Mouse (Mus musculus) MEL (cell line): ENCODE results near the gene Cgref1. TPM values are rescaled to one million over a fixed set of nuclear protein-coding genes. Genes with fewer than 3 reads are reported as not detected.

Experiments
- DNase-seq: peaks from one replicate; pipeline ENCODE4 v3.0.0; 2011; ENCODE audit warnings: low read depth, low spot score
- H3K27ac ChIP-seq: 2 replicates; pipeline ENCODE4 v1.5.1; 2012; ENCODE audit warnings: low read depth, mild to moderate bottlenecking, control low read depth, low read length, moderate library complexity; ENCODE audit not compliant: control insufficient read depth
- H3K27me3 ChIP-seq, 2 experiments: fragments of 150-350 bp in 1 of 2; sonication (generic) in 1 of 2; 2 replicates each; pipeline ENCODE4 v1.6.1; 2012; ENCODE audit warnings: low read length in 2 of 2, mild to moderate bottlenecking in 2 of 2, improper control_type of control experiment in 1 of 2, moderate library complexity in 1 of 2; ENCODE audit not compliant: insufficient read depth in 2 of 2, control insufficient read depth in 1 of 2
- H3K36me3 ChIP-seq, 2 experiments: 2 replicates each; pipeline ENCODE4 v1.6.1; 2012 to 2014; ENCODE audit warnings: low read length in 2 of 2, improper control_type of control experiment in 1 of 2, inconsistent platforms in 1 of 2, mild to moderate bottlenecking in 1 of 2; ENCODE audit not compliant: insufficient read depth in 2 of 2, control insufficient read depth in 1 of 2
- H3K4me1 ChIP-seq, 2 experiments: fragments of 150-350 bp in 1 of 2; sonication (generic) in 1 of 2; 2 replicates each; pipeline ENCODE4 v1.6.1; 2012; ENCODE audit warnings: low read length in 2 of 2, improper control_type of control experiment in 1 of 2, mild to moderate bottlenecking in 1 of 2; ENCODE audit not compliant: insufficient read depth in 2 of 2, control insufficient read depth in 1 of 2
- H3K4me3 ChIP-seq, 2 experiments: fragments of 150-350 bp in 1 of 2; sonication (generic) in 1 of 2; 2 replicates each; pipeline ENCODE4 v1.5.1; 2012; ENCODE audit warnings: low read depth in 2 of 2, low read length in 2 of 2, mild to moderate bottlenecking in 2 of 2, moderate library complexity in 2 of 2, control low read depth in 1 of 2, improper control_type of control experiment in 1 of 2; ENCODE audit not compliant: control insufficient read depth in 1 of 2, insufficient read depth in 1 of 2
- H3K79me2 ChIP-seq: 2 replicates; pipeline ENCODE4 v1.6.1; 2012; ENCODE audit warnings: mild to moderate bottlenecking, low read length, moderate library complexity; ENCODE audit not compliant: control insufficient read depth, poor library complexity, insufficient read depth
- H3K9ac ChIP-seq: 2 replicates; pipeline ENCODE4 v1.6.1; 2012; ENCODE audit warnings: low read depth, mild to moderate bottlenecking, control low read depth, low read length, moderate library complexity; ENCODE audit not compliant: control insufficient read depth, poor library complexity, severe bottlenecking
- H3K9me3 ChIP-seq: fragments of 150-350 bp; sonication (generic); replicated peaks from 2 replicates; pipeline ENCODE4 v1.6.1; 2012; ENCODE audit warnings: mild to moderate bottlenecking, low read length, improper control_type of control experiment, moderate library complexity; ENCODE audit not compliant: insufficient read depth
- CHD1 ChIP-seq: IDR thresholded peaks from 2 replicates; pipeline ENCODE4 v1.6.1; 2012; ENCODE audit warnings: low read depth, mild to moderate bottlenecking, inconsistent platforms, low read length, improper control_type of control experiment
- CHD2 ChIP-seq: IDR thresholded peaks from 2 replicates; pipeline ENCODE4 v1.6.1; 2011; ENCODE audit warnings: low read length, improper control_type of control experiment
- E2F4 ChIP-seq: IDR thresholded peaks from 2 replicates; pipeline ENCODE4 v1.6.1; 2011; ENCODE audit warnings: low read depth, low read length, improper control_type of control experiment, borderline replicate concordance
- EP300 ChIP-seq, 2 experiments: IDR thresholded peaks; 2 replicates each; pipeline ENCODE4 v1.6.1; 2011; ENCODE audit warnings: improper control_type of control experiment in 2 of 2, low read length in 2 of 2, low read depth in 1 of 2, mild to moderate bottlenecking in 1 of 2
- ETS1 ChIP-seq: IDR thresholded peaks from 2 replicates; pipeline ENCODE4 v1.6.1; 2012; ENCODE audit warnings: low read depth, mild to moderate bottlenecking, inconsistent platforms, low read length, improper control_type of control experiment, moderate library complexity
- GABPA ChIP-seq: IDR thresholded peaks from 2 replicates; pipeline ENCODE4 v1.6.1; 2012; ENCODE audit warnings: low read depth, mild to moderate bottlenecking, inconsistent platforms, low read length, improper control_type of control experiment, moderate library complexity
- HCFC1 ChIP-seq: IDR thresholded peaks from 2 replicates; pipeline ENCODE4 v1.6.1; 2012; ENCODE audit warnings: low read depth, mild to moderate bottlenecking, inconsistent platforms, low read length, improper control_type of control experiment, moderate library complexity
- KAT2A ChIP-seq: conservative IDR thresholded peaks from 2 replicates; pipeline ENCODE4 v1.6.1; 2012; ENCODE audit warnings: low read depth, low read length, improper control_type of control experiment, inconsistent platforms
- MAX ChIP-seq: IDR thresholded peaks from 2 replicates; pipeline ENCODE4 v1.6.1; 2011; ENCODE audit warnings: low read length, improper control_type of control experiment
- MAZ ChIP-seq: IDR thresholded peaks from 2 replicates; pipeline ENCODE4 v1.6.1; 2012; ENCODE audit warnings: low read depth, mild to moderate bottlenecking, inconsistent platforms, low read length, improper control_type of control experiment
- MEF2A ChIP-seq: IDR thresholded peaks from 2 replicates; pipeline ENCODE4 v1.6.1; 2014; ENCODE audit warnings: low read depth, mild to moderate bottlenecking, inconsistent platforms, low read length, improper control_type of control experiment; ENCODE audit not compliant: poor library complexity, insufficient replicate concordance, severe bottlenecking; ENCODE audit errors: extremely low read depth
- MYC ChIP-seq: IDR thresholded peaks from 2 replicates; pipeline ENCODE4 v1.6.1; 2011; ENCODE audit warnings: low read depth, mild to moderate bottlenecking, low read length, improper control_type of control experiment, moderate library complexity
- NELFE ChIP-seq: IDR thresholded peaks from 2 replicates; pipeline ENCODE4 v1.6.1; 2011; ENCODE audit warnings: low read depth, low read length, improper control_type of control experiment
- NRF1 ChIP-seq: IDR thresholded peaks from 2 replicates; pipeline ENCODE4 v1.6.1; 2014; ENCODE audit warnings: low read depth, mild to moderate bottlenecking, inconsistent platforms, low read length, improper control_type of control experiment, moderate library complexity; ENCODE audit not compliant: poor library complexity, insufficient read depth, severe bottlenecking
- POLR2A ChIP-seq, 2 experiments: IDR thresholded peaks; 2 replicates each; pipeline ENCODE4 v1.6.1; 2011 to 2012; ENCODE audit warnings: low read length in 2 of 2, mild to moderate bottlenecking in 2 of 2, control low read depth in 1 of 2, improper control_type of control experiment in 1 of 2, low read depth in 1 of 2, moderate library complexity in 1 of 2; ENCODE audit not compliant: control insufficient read depth in 1 of 2, insufficient read depth in 1 of 2, poor library complexity in 1 of 2
- POLR2AphosphoS5 ChIP-seq: IDR thresholded peaks from 2 replicates; pipeline ENCODE4 v1.6.1; 2012; ENCODE audit warnings: low read depth, borderline replicate concordance, mild to moderate bottlenecking, inconsistent platforms, low read length, moderate library complexity, mixed read lengths
- RAD21 ChIP-seq: IDR thresholded peaks from 2 replicates; pipeline ENCODE4 v1.6.1; 2011; ENCODE audit warnings: mild to moderate bottlenecking, low read depth, low read length, improper control_type of control experiment
- RCOR1 ChIP-seq: IDR thresholded peaks from 2 replicates; pipeline ENCODE4 v1.6.1; 2012; ENCODE audit warnings: low read depth, mild to moderate bottlenecking, inconsistent platforms, low read length, improper control_type of control experiment
- SMC3 ChIP-seq: IDR thresholded peaks from 2 replicates; pipeline ENCODE4 v1.6.1; 2011; ENCODE audit warnings: low read depth, low read length, improper control_type of control experiment
- TAL1 ChIP-seq: IDR thresholded peaks from 2 replicates; pipeline ENCODE4 v1.6.1; 2012; ENCODE audit warnings: mild to moderate bottlenecking, inconsistent platforms, low read length, moderate library complexity, mixed read lengths
- TBP ChIP-seq: IDR thresholded peaks from 2 replicates; pipeline ENCODE4 v1.8.0; 2011; ENCODE audit warnings: low read depth, low read length, improper control_type of control experiment
- TCF12 ChIP-seq: IDR thresholded peaks from 2 replicates; pipeline ENCODE4 v1.6.1; 2014; ENCODE audit warnings: low read depth, mild to moderate bottlenecking, inconsistent platforms, low read length, improper control_type of control experiment, moderate library complexity
- USF2 ChIP-seq, 2 experiments: IDR thresholded peaks; 2 replicates each; pipeline ENCODE4 v1.6.1; 2011 to 2012; ENCODE audit warnings: improper control_type of control experiment in 2 of 2, low read length in 2 of 2, borderline replicate concordance in 1 of 2, inconsistent platforms in 1 of 2, low read depth in 1 of 2, mild to moderate bottlenecking in 1 of 2; ENCODE audit not compliant: insufficient read depth in 1 of 2
- ZNF384 ChIP-seq: IDR thresholded peaks from 2 replicates; pipeline ENCODE4 v1.6.1; 2012; ENCODE audit warnings: low read depth, mild to moderate bottlenecking, inconsistent platforms, low read length, improper control_type of control experiment
- polyA plus RNA-seq, 2 experiments: library from polyadenylated mRNA; stranded (reverse) in 1 of 2; unstranded in 1 of 2; fragments of >175 nt in 1 of 2; fragments of >200 nt in 1 of 2; gene quantifications; 2 replicates each; pipeline versions ENCODE4 v1.2.1 to v1.2.4; 2012; ENCODE audit warnings: low replicate concordance in 2 of 2, low read depth in 1 of 2; ENCODE audit not compliant: insufficient read length in 2 of 2, insufficient read depth in 1 of 2, missing spikeins in 1 of 2
- total RNA-seq: library from RNA; depleted of rRNA; stranded (reverse); fragments of 300-350 nt; gene quantifications from 2 replicates; pipeline ENCODE4 v1.2.3, GENCODE M21; 2012

Gene Cgref1
- total and polyA plus RNA-seq, 3 experiments: 1.4 TPM; not detected in 2

GRCm38 (mm10) chr5:30918691-30919090, 26.7 kb downstream of the Cgref1 start:
- no peak for DNase-seq
- peaks cover 0 to 21% of the 10 kb centered on the region in 2 experiments; a peak in 2 of 4 replicates for H3K36me3 ChIP-seq
- TF ChIP-seq E2F4 (no peak), HCFC1 (no peak), GABPA (no peak), KAT2A (no peak), RCOR1 (no peak), TCF12 (no peak), RAD21 (no peak), NELFE (no peak), ETS1 (no peak), USF2 (IDR thresholded peaks at IDR 0.05; ENCODE audit: borderline replicate concordance in 1 of 2, insufficient read depth in 1 of 2, low read depth in 1 of 2, low read length in 2 of 2) (no peak), MYC (no peak), ZNF384 (no peak)
- peaks cover 14% of the 10 kb centered on the region for H3K79me2 ChIP-seq
- no peaks in the 10 kb centered on the region for H3K9me3 ChIP-seq
- no peak overlapping the region for H3K4me3 ChIP-seq
- no peaks in the 10 kb centered on the region for H3K27me3 ChIP-seq
- no peak overlapping the region for H3K27ac ChIP-seq
- peaks cover 21 to 37% of the 10 kb centered on the region in 2 experiments for H3K4me1 ChIP-seq
- no peak overlapping the region for H3K9ac ChIP-seq

GRCm38 (mm10) chr5:30917891-30918670, 27.3 kb downstream of the Cgref1 start:
- Histone ChIP-seq H3K79me2 (peaks cover 13% of the 10 kb centered on the region), H3K9ac (no peak overlapping the region), H3K9me3 (no peaks in the 10 kb centered on the region), H3K36me3 (peaks cover 0 to 18% of the 10 kb centered on the region in 2 experiments; a peak in 2 of 4 replicates), H3K4me1 (peaks cover 21 to 31% of the 10 kb centered on the region in 2 experiments), H3K27ac (no peak overlapping the region), H3K4me3 (no peak overlapping the region), H3K27me3 (no peaks in the 10 kb centered on the region)
- no peak for TF ChIP-seq RAD21
- no peak for TF ChIP-seq TAL1
- TF ChIP-seq POLR2A (IDR thresholded peaks at IDR 0.05; ENCODE audit: control insufficient read depth in 1 of 2, insufficient read depth in 1 of 2, low read depth in 1 of 2, low read length in 2 of 2, poor library complexity in 1 of 2): no peak
- no peak for TF ChIP-seq MAX
- TF ChIP-seq CHD2: no peak
- no peak for TF ChIP-seq MEF2A
- TF ChIP-seq NRF1: no peak
- TF ChIP-seq EP300 (IDR thresholded peaks at IDR 0.05; ENCODE audit: low read depth in 1 of 2, low read length in 2 of 2): no peak
- TF ChIP-seq USF2 (IDR thresholded peaks at IDR 0.05; ENCODE audit: borderline replicate concordance in 1 of 2, insufficient read depth in 1 of 2, low read depth in 1 of 2, low read length in 2 of 2): no peak
- no peak for TF ChIP-seq NELFE
- TF ChIP-seq TBP: no peak
- no peak for TF ChIP-seq MAZ
- no peak for TF ChIP-seq CHD1
- no peak for TF ChIP-seq POLR2AphosphoS5
- TF ChIP-seq SMC3: no peak
- DNase-seq: no peak
